Mouse (Mus musculus) neural tube, embryonic 14.5 days (tissue): ENCODE measurements around the gene Gtf2ird2. TPM values are rescaled to one million over a fixed set of nuclear protein-coding genes. Genes with fewer than 3 reads are reported as not detected.

Experiments used
- ATAC-seq: fragments of 200-750 bp; cut with Nextera tagmentation; 2 replicates; pipeline ENCODE4 v1.8.0; 2017; ENCODE audit warnings: low read depth, mild to moderate bottlenecking, moderate TSS enrichment, moderate library complexity
- H3K27ac ChIP-seq: fragments of 300-500 bp; sonication (generic); 2 replicates; pipeline ENCODE4 v1.5.1; 2014; ENCODE audit warnings: low read depth, mild to moderate bottlenecking, control low read depth, low read length, moderate library complexity, mixed read lengths
- H3K27me3 ChIP-seq: fragments of 300-500 bp; sonication (generic); 2 replicates; pipeline ENCODE4 v1.6.1; 2014; ENCODE audit warnings: low read length; ENCODE audit not compliant: control insufficient read depth, insufficient read depth
- H3K36me3 ChIP-seq: fragments of 300-500 bp; sonication (generic); 2 replicates; pipeline ENCODE4 v1.6.1; 2014; ENCODE audit warnings: low read length, mixed read lengths; ENCODE audit not compliant: control insufficient read depth, insufficient read depth
- H3K4me1 ChIP-seq: fragments of 300-500 bp; sonication (generic); 2 replicates; pipeline ENCODE4 v1.6.1; 2014; ENCODE audit warnings: low read length; ENCODE audit not compliant: control insufficient read depth, insufficient read depth
- H3K4me2 ChIP-seq: fragments of 300-500 bp; sonication (generic); 2 replicates; pipeline ENCODE4 v1.6.1; 2014; ENCODE audit warnings: mild to moderate bottlenecking, low read depth, low read length, control low read depth
- H3K4me3 ChIP-seq: fragments of 300-500 bp; sonication (generic); 2 replicates; pipeline ENCODE4 v1.5.1; 2014; ENCODE audit warnings: low read depth, low read length, control low read depth, mixed read lengths
- H3K9ac ChIP-seq: fragments of 300-500 bp; sonication (generic); replicated peaks from 2 replicates; pipeline ENCODE4 v1.6.1; 2014; ENCODE audit warnings: low read depth, mild to moderate bottlenecking, control low read depth, low read length, mixed read lengths
- H3K9me3 ChIP-seq: fragments of 300-500 bp; sonication (generic); 2 replicates; pipeline ENCODE4 v1.6.1; 2016; ENCODE audit warnings: low read length; ENCODE audit not compliant: control insufficient read depth
- WGBS: fragments of 180-500 bp; shearing (Covaris S2); extraction: QIAGEN DNeasy Blood & Tissue Kit; methylation state at CpG from one replicate; pipeline ENCODE4 v1.1.7; 2014; 5-methylcytosine and 5-hydroxymethylcytosine counted together
- polyA plus RNA-seq: library from polyadenylated mRNA; unstranded; fragments of >200 nt; fragmentation: Nextera tagmentation; extraction: Ambion mirVana; gene quantifications from 2 replicates; pipeline ENCODE4 v1.2.1, GENCODE M21; 2014

The Gtf2ird2 gene
- polyA plus RNA-seq, 1 experiment from 2014 or later = 11.6 TPM

DNA sequence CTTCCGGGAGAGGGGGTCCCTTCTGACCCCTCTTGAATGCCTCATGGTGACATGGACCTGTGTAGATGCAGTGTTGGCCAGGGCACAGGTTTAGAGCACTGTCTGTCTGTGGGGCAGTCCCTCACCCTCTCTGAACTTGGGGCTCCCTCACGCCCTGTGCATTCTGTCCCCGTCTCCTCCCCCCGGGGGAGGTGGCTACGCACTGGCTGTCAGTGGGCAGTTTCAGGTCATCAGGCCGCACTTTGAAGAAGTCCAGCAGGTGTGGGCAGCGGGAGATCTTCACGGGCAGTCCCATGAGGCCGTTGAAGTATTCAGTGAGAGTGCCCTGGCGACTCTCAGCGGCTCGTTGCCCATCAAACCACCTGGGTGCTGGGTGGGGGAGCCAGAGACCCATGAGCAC lies 43.1 kb downstream of the Gtf2ird2 start:
- peaks cover 2% of the 10 kb centered on the region; the same call in 1 of the 2 replicates for H3K27me3 ChIP-seq
- no peak overlapping the region for H3K4me3 ChIP-seq
- H3K9ac ChIP-seq = no peak overlapping the region
- WGBS = 60% methylated on average over 12 of the region's 12 CpGs
- no peaks in the 10 kb centered on the region for H3K9me3 ChIP-seq
- no peak overlapping the region for H3K4me2 ChIP-seq
- no peak for ATAC-seq
- no peak overlapping the region for H3K27ac ChIP-seq
- peaks cover 2% of the 10 kb centered on the region; the same call in 1 of the 2 replicates for H3K4me1 ChIP-seq
- H3K36me3 ChIP-seq = no peaks in the 10 kb centered on the region

- Histone ChIP-seq H3K4me3 (no peak overlapping the region), H3K9me3 (no peaks in the 10 kb centered on the region), H3K27ac (no peak overlapping the region), H3K9ac (no peak overlapping the region), H3K4me1 (no peaks in the 10 kb centered on the region), H3K4me2 (no peak overlapping the region), H3K27me3 (no peaks in the 10 kb centered on the region), H3K36me3 (no peaks in the 10 kb centered on the region)
- WGBS = 51% methylated on average over 11 of the region's 11 CpGs
- no peak for ATAC-seq
Observed at GRCm38 (mm10) chr5:134227574-134228248, 43.9 kb downstream of the Gtf2ird2 start.

DNA sequence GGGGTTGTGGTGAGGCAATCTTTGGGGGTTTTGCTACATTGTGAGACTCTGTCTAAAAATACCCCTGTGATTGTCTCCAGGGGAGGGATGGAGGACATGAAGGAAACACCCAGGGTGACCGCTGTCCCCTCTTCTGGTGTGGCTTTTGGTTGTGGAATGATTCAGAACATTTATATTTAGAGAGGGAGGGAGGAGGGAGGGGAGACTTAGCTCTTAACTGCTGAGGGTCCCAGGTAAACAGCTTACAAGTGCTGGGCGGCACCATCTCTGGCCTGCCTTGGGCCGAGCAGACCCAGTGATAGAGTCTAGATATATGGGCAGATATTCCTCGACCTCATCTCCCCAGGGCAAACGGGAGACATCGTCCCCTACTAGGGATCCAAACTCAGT lies 44.4 kb downstream of the Gtf2ird2 start:
- Histone ChIP-seq H3K4me2 (no peak overlapping the region), H3K27me3 (no peaks in the 10 kb centered on the region), H3K36me3 (no peaks in the 10 kb centered on the region), H3K9me3 (no peaks in the 10 kb centered on the region), H3K4me1 (no peaks in the 10 kb centered on the region), H3K9ac (no peak overlapping the region), H3K27ac (no peak overlapping the region), H3K4me3 (no peak overlapping the region)
- ATAC-seq = no peak
- 80% methylated on average over 6 of the region's 6 CpGs for WGBS

- Histone ChIP-seq H3K9me3 (no peaks in the 10 kb centered on the region), H3K9ac (no peak within 1 kb of the TSS), H3K4me3 (no peak within 1 kb of the TSS), H3K4me2 (no peak within 1 kb of the TSS), H3K4me1 (no peaks in the 10 kb centered on the region), H3K27me3 (no peaks in the 10 kb centered on the region), H3K27ac (no peak within 1 kb of the TSS), H3K36me3 (no peaks in the 10 kb centered on the region)
- 89% methylated on average over 7 of the region's 7 CpGs for WGBS
- ATAC-seq = no peak
Observed at GRCm38 (mm10) chr5:134229391-134229790, 45.6 kb downstream of the Gtf2ird2 start, which contains the start of gene Ncf1. TSS of gene Ncf1 (minus strand) at chr5:134229625.

GRCm38 (mm10) chr5:134231376-134231775 lies 47.6 kb downstream of the Gtf2ird2 start:
- H3K27me3 ChIP-seq = no peaks in the 10 kb centered on the region
- no peak overlapping the region for H3K27ac ChIP-seq
- H3K4me3 ChIP-seq = no peak overlapping the region
- no peaks in the 10 kb centered on the region for H3K9me3 ChIP-seq
- WGBS = 92% methylated on average over 5 of the region's 5 CpGs
- no peak overlapping the region for H3K4me2 ChIP-seq
- no peaks in the 10 kb centered on the region for H3K4me1 ChIP-seq
- ATAC-seq = no peak
- H3K9ac ChIP-seq = no peak overlapping the region
- H3K36me3 ChIP-seq = peaks cover 9% of the 10 kb centered on the region

DNA sequence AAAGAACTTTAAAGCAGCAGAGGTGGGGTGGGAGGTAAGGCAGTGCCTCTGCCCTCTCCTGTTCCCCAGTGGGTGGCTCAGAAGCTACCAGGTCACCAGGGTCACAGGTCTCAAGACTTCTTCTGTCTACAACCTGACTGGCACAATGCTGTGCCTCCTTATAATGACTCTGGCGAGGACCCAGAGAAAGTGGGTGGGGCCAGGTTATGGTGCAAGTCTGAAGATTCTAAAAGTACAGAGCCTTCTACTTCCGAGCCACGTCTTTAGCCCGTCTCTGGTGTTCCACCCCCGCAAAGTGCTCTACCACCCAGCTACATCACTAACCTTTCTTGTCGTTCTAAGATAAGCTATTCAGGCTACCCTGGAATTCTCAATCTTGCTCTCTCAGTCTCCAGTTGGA lies 48.3 kb downstream of the Gtf2ird2 start:
- H3K27ac ChIP-seq = no peak overlapping the region
- H3K4me2 ChIP-seq = no peak overlapping the region
- ATAC-seq = no peak
- no peaks in the 10 kb centered on the region for H3K4me1 ChIP-seq
- H3K4me3 ChIP-seq = no peak overlapping the region
- no peak overlapping the region for H3K9ac ChIP-seq
- H3K27me3 ChIP-seq = no peaks in the 10 kb centered on the region
- H3K36me3 ChIP-seq = peaks cover 17% of the 10 kb centered on the region
- WGBS = 51% methylated on average over 6 of the region's 6 CpGs
- H3K9me3 ChIP-seq = no peaks in the 10 kb centered on the region

DNA sequence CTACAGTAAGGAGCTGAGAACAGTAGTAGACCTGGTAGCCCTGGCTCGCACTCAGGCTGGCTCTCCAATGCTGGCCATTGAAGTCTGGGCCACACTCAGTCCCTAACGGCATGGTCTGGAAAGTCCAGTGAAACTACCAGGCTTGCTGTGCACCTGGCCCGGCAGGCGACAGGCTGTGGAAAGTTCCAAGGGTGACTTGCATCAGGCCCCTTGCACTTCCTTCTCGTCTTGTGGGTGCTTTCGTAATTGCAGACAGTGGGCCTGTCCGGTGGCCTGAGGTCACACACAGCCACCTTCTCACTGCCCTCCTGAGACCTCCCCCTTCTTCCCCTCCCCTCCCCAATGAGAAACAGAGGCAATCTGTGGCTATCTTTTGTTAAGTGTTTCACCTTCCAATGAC lies 48.7 kb downstream of the Gtf2ird2 start:
- Histone ChIP-seq H3K27me3 (no peaks in the 10 kb centered on the region), H3K4me1 (no peaks in the 10 kb centered on the region), H3K9me3 (no peaks in the 10 kb centered on the region), H3K4me2 (no peak overlapping the region), H3K9ac (no peak overlapping the region), H3K27ac (no peak overlapping the region), H3K36me3 (peaks cover 21% of the 10 kb centered on the region), H3K4me3 (no peak overlapping the region)
- ATAC-seq = no peak
- 13% methylated on average over 7 of the region's 7 CpGs for WGBS

- Histone ChIP-seq H3K27ac (no peak overlapping the region), H3K4me1 (no peaks in the 10 kb centered on the region), H3K36me3 (peaks cover 28% of the 10 kb centered on the region), H3K4me3 (no peak overlapping the region), H3K27me3 (no peaks in the 10 kb centered on the region), H3K9ac (no peak overlapping the region), H3K9me3 (no peaks in the 10 kb centered on the region), H3K4me2 (no peak overlapping the region)
- no peak for ATAC-seq
- 43% methylated on average over 7 of the region's 7 CpGs for WGBS
Observed at GRCm38 (mm10) chr5:134233244-134233651, 49.4 kb downstream of the Gtf2ird2 start.

DNA sequence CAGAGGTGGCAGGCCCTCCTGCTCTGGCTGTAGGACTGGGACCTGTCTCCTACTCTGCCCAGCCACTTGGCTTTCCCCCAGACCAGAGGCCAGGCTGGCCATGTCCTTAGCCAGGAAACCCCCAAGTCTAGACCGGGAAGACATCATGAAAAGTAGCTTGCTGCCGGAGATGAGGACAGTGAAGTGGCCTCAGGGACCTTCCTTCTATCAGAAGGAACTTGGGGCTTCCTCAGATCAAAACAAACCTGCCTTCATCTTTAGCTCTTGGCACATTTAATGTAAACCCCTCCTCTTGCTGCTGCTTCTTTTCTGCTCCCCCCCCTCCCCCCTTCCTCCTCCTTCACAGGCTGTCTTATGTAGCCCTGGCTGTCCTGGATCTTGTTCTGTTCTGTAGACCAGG lies 50.4 kb downstream of the Gtf2ird2 start:
- WGBS = 48% methylated on average over 2 of the region's 2 CpGs

More for the DNA sequence above, 50.4 kb downstream of the Gtf2ird2 start:
- Histone ChIP-seq H3K9ac (no peak overlapping the region), H3K36me3 (peaks cover 36% of the 10 kb centered on the region), H3K4me1 (no peaks in the 10 kb centered on the region), H3K27ac (no peak overlapping the region), H3K27me3 (no peaks in the 10 kb centered on the region), H3K4me2 (no peak overlapping the region), H3K9me3 (no peaks in the 10 kb centered on the region), H3K4me3 (no peak overlapping the region)
- no peak for ATAC-seq
